Mouse (Mus musculus) cerebellum, adult 11-12 months (tissue): ENCODE data around the gene Gm28729.
"Not testable (repeated sequence)": the region's sequence is repeated elsewhere in the genome, so short reads cannot be mapped to it uniquely, and the experiment has no call there.

Source experiments
- DNase-seq: peaks from one replicate; pipeline ENCODE4 v3.0.0; 2022

The Gm28729 gene

GRCm38 (mm10) chr9:96517429-96517828 is 7.6 kb downstream of the Gm28729 start:
- DNase-seq = no peak

- DNase-seq = no peak
Measured at GRCm38 (mm10) chr9:96516806-96517205, 8.3 kb downstream of the Gm28729 start.

- DNase-seq = no peak
Measured at GRCm38 (mm10) chr9:96515737-96516136, 9.3 kb downstream of the Gm28729 start.

GRCm38 (mm10) chr9:96514278-96514677 is 10.8 kb downstream of the Gm28729 start:
- no peak for DNase-seq

GRCm38 (mm10) chr9:96506011-96506498 is 19.0 kb downstream of the Gm28729 start:
- DNase-seq = no peak

- DNase-seq = no peak
Measured at GRCm38 (mm10) chr9:96505156-96505555, 19.9 kb downstream of the Gm28729 start.

GRCm38 (mm10) chr9:96504116-96504895 is 20.8 kb downstream of the Gm28729 start:
- DNase-seq = no peak

- peak; percentile 52 for DNase-seq
Measured at GRCm38 (mm10) chr9:96502856-96503610, 22.0 kb downstream of the Gm28729 start.

- no peak for DNase-seq
Measured at GRCm38 (mm10) chr9:96501217-96501616, 23.8 kb downstream of the Gm28729 start.

- DNase-seq = no peak
Measured at GRCm38 (mm10) chr9:96493212-96493611, 31.9 kb downstream of the Gm28729 start.

GRCm38 (mm10) chr9:96491810-96492209 is 33.3 kb downstream of the Gm28729 start:
- no peak for DNase-seq

- not testable (repeated sequence) for DNase-seq
Measured at GRCm38 (mm10) chr9:96487869-96488268, 37.2 kb downstream of the Gm28729 start.

- no peak for DNase-seq
Measured at GRCm38 (mm10) chr9:96483648-96484047, 41.4 kb downstream of the Gm28729 start.

- DNase-seq = no peak
Measured at GRCm38 (mm10) chr9:96483028-96483427, 42.0 kb downstream of the Gm28729 start.

GRCm38 (mm10) chr9:96478071-96478888 is 46.8 kb downstream of the Gm28729 start, which contains the start of gene Rnf7:
TSS of gene Rnf7 (minus strand) at chr9:96478675.
- peak; percentile 99 for DNase-seq

- no peak for DNase-seq
Measured at GRCm38 (mm10) chr9:96472356-96472755, 52.7 kb downstream of the Gm28729 start.

- not testable (repeated sequence) for DNase-seq
Measured at GRCm38 (mm10) chr9:96471681-96472080, 53.4 kb downstream of the Gm28729 start.

GRCm38 (mm10) chr9:96470266-96470974 is 54.6 kb downstream of the Gm28729 start:
- no peak for DNase-seq

- no peak for DNase-seq
Measured at GRCm38 (mm10) chr9:96469556-96470265, 55.4 kb downstream of the Gm28729 start.

GRCm38 (mm10) chr9:96463708-96464107 is 61.4 kb downstream of the Gm28729 start:
- no peak for DNase-seq

- no peak for DNase-seq
Measured at GRCm38 (mm10) chr9:96461607-96462006, 63.5 kb downstream of the Gm28729 start.
